Mouse (Mus musculus) liver, embryonic 16.5 days (tissue): Measurements from ENCODE around the gene Nfic. TPM values are rescaled to one million over a fixed set of nuclear protein-coding genes. Genes with fewer than 3 reads are reported as not detected.

Experiments used
- ATAC-seq: fragments of 200-750 bp; cut with Nextera tagmentation; 2 replicates; pipeline ENCODE4 v1.8.0; 2017; ENCODE audit warnings: low read depth, mild to moderate bottlenecking, moderate number of reproducible peaks, moderate library complexity
- H3K27ac ChIP-seq: fragments of 300-500 bp; sonication (generic); 2 replicates; pipeline ENCODE4 v1.5.1; 2014; ENCODE audit warnings: mild to moderate bottlenecking, low read length
- H3K27me3 ChIP-seq: fragments of 300-500 bp; sonication (generic); 2 replicates; pipeline ENCODE4 v1.6.1; 2014; ENCODE audit warnings: low read depth, low read length, mixed read lengths; ENCODE audit not compliant: control insufficient read depth, insufficient read depth
- H3K36me3 ChIP-seq: fragments of 300-500 bp; sonication (generic); 2 replicates; pipeline ENCODE4 v1.6.1; 2014; ENCODE audit warnings: mild to moderate bottlenecking; ENCODE audit not compliant: control insufficient read depth, insufficient read depth
- H3K4me1 ChIP-seq: fragments of 300-500 bp; sonication (generic); 2 replicates; pipeline ENCODE4 v1.6.1; 2014; ENCODE audit warnings: low read depth, low read length, mixed read lengths; ENCODE audit not compliant: control insufficient read depth
- H3K4me2 ChIP-seq: fragments of 300-500 bp; sonication (generic); 2 replicates; pipeline ENCODE4 v1.6.1; 2014; ENCODE audit warnings: low read depth, low read length, mixed read lengths
- H3K4me3 ChIP-seq: fragments of 300-500 bp; sonication (generic); 2 replicates; pipeline ENCODE4 v1.5.1; 2014; ENCODE audit warnings: low read depth, mild to moderate bottlenecking, low read length
- H3K9ac ChIP-seq: fragments of 300-500 bp; sonication (generic); 2 replicates; pipeline ENCODE4 v1.6.1; 2014; ENCODE audit warnings: low read depth, low read length
- H3K9me3 ChIP-seq: fragments of 300-500 bp; sonication (generic); replicated peaks from 2 replicates; pipeline ENCODE4 v1.6.1; 2016; ENCODE audit warnings: low read length; ENCODE audit not compliant: control insufficient read depth
- WGBS: fragments of 180-500 bp; shearing (Covaris S2); extraction: QIAGEN DNeasy Blood & Tissue Kit; methylation state at CpG from one replicate; pipeline ENCODE4 v1.1.7; 2014; ENCODE audit not compliant: insufficient replicate concordance; 5-methylcytosine and 5-hydroxymethylcytosine counted together
- polyA plus RNA-seq: library from polyadenylated mRNA; unstranded; fragments of >200 nt; fragmentation: Nextera tagmentation; extraction: Ambion mirVana; gene quantifications from 2 replicates; pipeline ENCODE4 v1.2.1, GENCODE M21; 2015

Nfic gene
- polyA plus RNA-seq, 1 experiment from 2014 or later = 12.0 TPM

DNA sequence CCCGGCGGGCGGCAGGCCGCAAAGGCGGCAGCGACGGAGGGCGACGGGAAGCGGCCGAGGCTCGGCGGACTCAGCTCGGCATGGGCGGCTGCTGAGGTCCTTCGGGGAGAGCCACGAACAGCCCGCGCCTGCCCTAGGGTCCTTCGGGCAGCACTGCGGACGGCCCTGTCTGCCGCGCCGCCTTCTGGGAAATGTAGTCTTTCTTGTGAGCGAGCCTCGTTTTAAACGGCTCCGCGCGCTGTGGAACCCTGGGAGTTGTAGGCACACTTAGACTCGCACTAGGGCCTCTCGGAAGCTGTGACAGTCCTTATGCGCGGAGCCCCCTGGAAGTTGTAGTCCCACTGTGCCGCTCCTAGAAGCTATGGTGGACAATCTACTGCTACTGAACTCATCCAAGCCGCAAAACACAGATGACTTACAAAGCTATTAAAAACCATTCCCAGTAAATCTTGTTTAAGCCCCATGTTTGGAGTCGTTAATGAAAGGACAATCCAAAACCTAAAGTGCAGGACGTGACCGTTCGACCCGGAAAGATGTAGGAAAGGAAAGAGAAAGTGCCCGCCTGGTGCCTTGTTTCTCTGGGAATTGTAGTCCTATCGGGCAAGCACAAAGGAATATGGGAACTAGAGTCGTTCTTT, 40.9 kb upstream of the Nfic start, which contains the start of gene Ncln:
Gene Ncln, minus strand, starts transcription at position 129 of the 638 bp plus-strand sequence.
- Histone ChIP-seq H3K4me2 (peak within 1 kb of the TSS; percentile 94), H3K27me3 (no peaks in the 10 kb centered on the region), H3K4me3 (peak within 1 kb of the TSS; percentile 83), H3K36me3 (peaks cover 15% of the 10 kb centered on the region), H3K9ac (peak within 1 kb of the TSS; percentile 91), H3K27ac (peak within 1 kb of the TSS; percentile 72), H3K9me3 (no peaks in the 10 kb centered on the region), H3K4me1 (peaks cover 50% of the 10 kb centered on the region)
- ATAC-seq = peak; percentile 95
- WGBS = 0% methylated on average over 45 of the region's 45 CpGs

DNA sequence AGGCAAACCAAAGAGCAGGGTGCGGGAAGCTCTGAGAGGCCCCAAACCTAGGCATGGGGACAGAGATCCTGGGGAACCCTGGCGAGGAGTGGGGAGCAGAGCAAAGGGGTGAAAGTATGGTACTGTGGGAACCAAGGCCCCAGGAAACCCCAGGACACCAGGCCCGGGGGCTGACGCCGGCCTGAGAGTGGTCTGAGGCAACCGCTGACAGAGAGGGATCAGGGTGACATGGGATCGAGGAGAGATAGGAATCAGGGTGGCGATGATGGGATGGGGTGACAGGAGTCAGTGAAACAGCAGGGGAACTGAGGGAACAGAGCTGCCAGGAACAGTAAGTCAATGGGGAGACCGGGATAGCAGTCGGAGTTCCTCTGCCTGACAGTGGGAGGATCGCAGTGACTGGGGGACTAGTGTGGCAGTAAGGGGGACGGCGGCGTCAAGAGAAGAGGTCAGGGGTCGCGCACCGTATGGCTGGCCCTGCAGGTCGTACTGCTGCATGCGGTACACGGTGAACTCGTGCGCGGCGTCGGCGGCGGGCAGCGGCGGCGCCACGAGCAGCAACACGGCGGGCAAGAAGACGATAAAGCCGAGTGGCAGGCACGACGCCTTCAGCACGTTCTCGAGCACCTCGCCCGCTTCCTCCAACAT, 40.3 kb upstream of the Nfic start:
- peak overlapping the region; percentile 71 for H3K27ac ChIP-seq
- peak; percentile 3 for ATAC-seq
- peak overlapping the region; percentile 83 for H3K4me3 ChIP-seq
- peak overlapping the region; percentile 94 for H3K4me2 ChIP-seq
- H3K4me1 ChIP-seq = peaks cover 50% of the 10 kb centered on the region
- no peaks in the 10 kb centered on the region for H3K27me3 ChIP-seq
- H3K36me3 ChIP-seq = peaks cover 22% of the 10 kb centered on the region
- no peaks in the 10 kb centered on the region for H3K9me3 ChIP-seq
- under 1% methylated on average over 41 of the region's 41 CpGs for WGBS
- peak overlapping the region; percentile 91 for H3K9ac ChIP-seq

DNA sequence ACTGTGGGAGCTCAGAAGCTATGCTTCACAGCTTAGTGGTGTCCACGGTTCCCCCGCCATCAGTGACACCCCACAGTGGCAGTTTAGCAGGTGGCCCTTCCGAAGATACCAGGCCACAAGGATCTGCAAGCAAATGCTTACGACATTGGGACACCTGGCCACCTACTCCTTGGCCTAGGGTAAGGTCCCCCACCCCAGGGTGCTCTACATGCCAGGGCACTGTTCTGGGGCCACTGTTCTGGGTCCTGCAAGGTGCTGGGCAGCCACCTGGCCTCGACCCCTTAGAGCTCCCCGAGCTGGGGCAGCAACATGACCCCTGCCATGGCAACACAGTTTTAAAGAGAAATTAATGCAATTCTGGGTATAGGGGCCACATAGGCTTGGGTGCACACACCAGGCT, 39.7 kb upstream of the Nfic start:
- WGBS = 34% methylated on average over 6 of the region's 6 CpGs
- no peak for ATAC-seq
- no peak overlapping the region for H3K27ac ChIP-seq
- peak overlapping the region; percentile 83 for H3K4me3 ChIP-seq
- H3K36me3 ChIP-seq = peaks cover 22% of the 10 kb centered on the region
- H3K4me1 ChIP-seq = peaks cover 50% of the 10 kb centered on the region
- H3K9ac ChIP-seq = peak overlapping the region; percentile 91
- no peaks in the 10 kb centered on the region for H3K9me3 ChIP-seq
- peak overlapping the region; percentile 94 for H3K4me2 ChIP-seq
- no peaks in the 10 kb centered on the region for H3K27me3 ChIP-seq

DNA sequence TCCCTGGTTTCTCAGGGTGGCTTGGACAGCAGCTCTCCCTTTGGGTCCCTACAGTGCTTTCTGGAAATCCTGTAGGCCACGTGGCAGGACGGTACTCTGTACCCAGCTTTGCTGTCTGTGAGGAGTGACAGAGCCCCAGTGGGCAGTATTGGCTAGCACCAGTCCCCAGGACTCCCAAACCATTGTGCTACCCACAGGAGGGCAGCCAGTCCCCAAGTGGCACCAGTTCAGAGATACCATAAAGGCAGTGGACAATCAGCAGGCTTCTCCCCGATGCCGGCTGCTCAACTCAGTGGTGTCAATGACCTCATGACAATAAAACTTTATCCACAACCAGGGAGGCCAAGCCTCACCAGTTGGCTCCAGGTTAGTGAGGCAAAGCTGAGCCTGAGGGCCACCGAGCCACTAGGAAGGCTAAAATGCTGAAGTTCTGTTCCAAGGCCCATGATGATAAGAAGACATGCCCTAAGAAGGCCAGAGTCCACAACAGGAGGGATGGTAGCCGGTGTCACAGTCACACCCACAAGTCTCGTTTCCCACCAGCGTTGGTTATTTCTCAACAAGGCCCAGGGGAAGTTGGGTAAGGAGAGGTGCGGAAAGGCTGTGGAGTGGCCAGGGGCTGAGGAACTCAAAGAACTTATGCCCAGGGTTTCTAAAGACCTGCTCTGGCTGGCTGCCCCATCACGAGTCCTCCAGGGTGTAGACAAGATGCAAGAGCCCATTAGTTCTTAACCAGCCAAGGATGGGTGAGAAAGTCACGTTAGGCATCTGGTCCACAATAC, 39.0 kb upstream of the Nfic start:
- H3K27me3 ChIP-seq = no peaks in the 10 kb centered on the region
- peaks cover 46% of the 10 kb centered on the region for H3K4me1 ChIP-seq
- ATAC-seq = no peak
- H3K4me3 ChIP-seq = peak overlapping the region; percentile 83
- H3K27ac ChIP-seq = peak overlapping the region; percentile 16; the same call in 1 of the 2 replicates
- H3K36me3 ChIP-seq = peaks cover 22% of the 10 kb centered on the region
- H3K4me2 ChIP-seq = peak overlapping the region; percentile 94
- 58% methylated on average over 11 of the region's 11 CpGs for WGBS
- 0 out of 2 replicates have a peak overlapping the region, but pooled peaks have one; percentile 91 for H3K9ac ChIP-seq
- H3K9me3 ChIP-seq = no peaks in the 10 kb centered on the region

DNA sequence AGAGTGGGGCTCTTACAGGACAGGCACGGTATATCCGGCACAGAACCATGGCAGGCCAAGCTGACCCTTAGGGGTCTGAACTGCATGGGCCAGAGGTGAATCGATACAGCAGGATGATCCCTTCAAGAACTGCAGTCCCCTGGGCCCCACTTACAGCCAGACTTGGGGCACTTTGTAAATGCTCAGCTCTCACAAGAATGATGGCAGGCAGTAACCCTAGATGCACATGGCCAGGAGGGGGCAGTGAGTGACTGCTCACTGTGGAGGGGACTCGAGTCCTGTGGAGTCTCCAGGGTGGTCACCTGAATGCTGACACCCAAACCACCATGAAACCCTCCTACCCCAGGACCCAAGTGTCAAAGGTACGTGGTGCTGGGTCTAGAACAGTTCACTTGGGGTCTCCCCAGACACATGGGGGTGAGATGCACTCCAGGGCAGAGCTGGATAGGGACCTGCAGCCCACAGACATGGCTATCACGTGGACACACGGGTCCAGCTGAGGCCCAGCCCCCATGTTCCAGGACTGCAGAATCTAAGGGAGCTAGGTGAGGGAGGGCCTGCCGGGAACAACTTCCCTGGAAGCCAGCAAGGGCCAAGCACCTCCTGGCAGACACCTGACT, 38.3 kb upstream of the Nfic start:
- ATAC-seq = no peak
- H3K4me3 ChIP-seq = no peak overlapping the region
- peaks cover 22% of the 10 kb centered on the region for H3K36me3 ChIP-seq
- no peaks in the 10 kb centered on the region for H3K27me3 ChIP-seq
- peaks cover 38% of the 10 kb centered on the region for H3K4me1 ChIP-seq
- H3K4me2 ChIP-seq = peak overlapping the region; percentile 94; the same call in 1 of the 2 replicates
- H3K9me3 ChIP-seq = no peaks in the 10 kb centered on the region
- no peak overlapping the region for H3K27ac ChIP-seq
- H3K9ac ChIP-seq = no peak overlapping the region
- 75% methylated on average over 8 of the region's 8 CpGs for WGBS

DNA sequence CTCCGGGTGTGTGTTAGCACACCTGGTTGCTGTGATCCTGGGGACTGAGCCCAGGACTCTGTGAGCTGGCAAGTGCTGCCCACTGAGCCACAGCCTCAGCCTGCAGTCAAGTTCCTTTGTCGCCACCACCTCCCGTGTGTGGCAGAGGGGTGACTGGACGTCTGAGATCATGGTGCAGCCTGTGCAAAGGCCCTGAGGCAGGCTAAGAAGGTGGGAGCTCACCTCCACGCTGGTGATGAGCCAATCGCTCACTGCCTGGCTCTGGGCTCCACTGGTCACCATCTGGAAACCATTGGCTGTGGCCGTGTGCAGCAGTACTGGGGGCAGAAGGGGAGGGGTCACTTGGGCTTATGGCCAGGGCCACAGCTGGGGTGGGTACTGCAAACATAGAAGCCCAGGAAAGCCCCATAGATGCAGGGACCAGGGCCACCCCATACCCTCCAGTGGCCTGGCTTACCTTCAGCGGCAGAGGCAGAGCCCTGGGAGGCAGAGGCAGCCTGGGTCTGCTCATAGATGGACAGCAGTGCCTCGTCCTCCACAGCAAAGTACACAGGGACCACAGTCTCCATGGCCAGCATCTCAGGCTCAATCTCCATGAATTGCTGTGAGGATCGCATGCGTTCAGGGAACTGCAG, 37.3 kb upstream of the Nfic start:
- Histone ChIP-seq H3K9ac (no peak overlapping the region), H3K4me3 (no peak overlapping the region), H3K4me2 (no peak overlapping the region), H3K4me1 (peaks cover 29% of the 10 kb centered on the region), H3K36me3 (peaks cover 31% of the 10 kb centered on the region), H3K27me3 (no peaks in the 10 kb centered on the region), H3K27ac (no peak overlapping the region), H3K9me3 (no peaks in the 10 kb centered on the region)
- 87% methylated on average over 11 of the region's 11 CpGs for WGBS
- ATAC-seq = no peak

DNA sequence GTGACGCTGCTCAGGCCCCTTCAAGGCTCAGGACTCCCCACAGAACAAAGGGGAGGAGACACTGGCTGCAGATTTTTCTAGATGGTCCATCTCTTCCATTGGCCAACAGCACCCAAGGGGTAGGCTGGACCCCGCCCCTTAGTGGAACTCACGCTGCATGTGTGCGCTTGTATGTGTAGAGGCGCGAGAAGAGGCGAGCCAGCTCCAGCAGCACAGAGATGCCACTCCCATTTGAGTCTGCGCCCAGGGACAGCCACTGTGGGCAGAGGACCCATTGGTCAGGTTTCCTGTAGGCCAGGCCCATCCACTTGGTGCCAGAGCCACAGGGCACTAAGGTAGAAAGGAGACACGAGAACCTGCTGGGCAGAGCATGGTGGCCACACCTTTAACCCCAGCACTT, 35.6 kb upstream of the Nfic start:
- Histone ChIP-seq H3K9ac (no peak overlapping the region), H3K4me2 (no peak overlapping the region), H3K4me3 (no peak overlapping the region), H3K27me3 (no peaks in the 10 kb centered on the region), H3K36me3 (peaks cover 35% of the 10 kb centered on the region), H3K9me3 (no peaks in the 10 kb centered on the region), H3K4me1 (peaks cover 19% of the 10 kb centered on the region), H3K27ac (no peak overlapping the region)
- 78% methylated on average over 9 of the region's 9 CpGs for WGBS
- no peak for ATAC-seq

DNA sequence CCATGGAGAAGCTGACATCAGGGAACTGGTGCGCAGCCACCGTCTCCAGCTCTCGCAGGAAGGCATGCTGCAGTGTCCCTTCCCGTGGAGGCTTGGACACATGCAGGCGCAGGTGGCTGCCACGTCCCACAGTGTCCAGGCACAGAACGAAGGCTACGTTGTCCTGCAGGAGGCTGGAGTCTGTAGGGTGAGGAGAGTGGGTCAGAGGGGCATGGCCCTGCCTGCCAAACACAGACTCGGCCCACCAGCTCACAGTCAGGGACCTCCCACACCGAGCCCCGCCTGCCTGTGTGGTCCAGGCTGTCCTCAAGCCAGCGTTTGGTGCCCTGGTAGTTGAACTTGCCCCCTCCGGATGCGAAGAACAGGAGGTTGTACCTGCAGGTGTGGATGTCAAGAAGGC, 34.5 kb upstream of the Nfic start:
- no peaks in the 10 kb centered on the region for H3K27me3 ChIP-seq
- H3K9ac ChIP-seq = no peak overlapping the region
- no peak for ATAC-seq
- no peak overlapping the region for H3K4me3 ChIP-seq
- no peak overlapping the region for H3K4me2 ChIP-seq
- H3K4me1 ChIP-seq = peaks cover 15% of the 10 kb centered on the region
- WGBS = 85% methylated on average over 14 of the region's 14 CpGs
- H3K9me3 ChIP-seq = no peaks in the 10 kb centered on the region
- H3K27ac ChIP-seq = no peak overlapping the region
- H3K36me3 ChIP-seq = peaks cover 35% of the 10 kb centered on the region
